Mouse (Mus musculus) brain, embryonic 14.5 days (tissue): ENCODE results near the gene Sipa1l3. TPM values are rescaled to one million over a fixed set of nuclear protein-coding genes. Genes with fewer than 3 reads are reported as not detected.

Source experiments
- DNase-seq: peaks from one replicate; pipeline ENCODE4 v3.0.0-alpha.2; 2011; ENCODE audit warnings: low read depth
- CTCF ChIP-seq: fragments of 200-500 bp; IDR thresholded peaks from 2 replicates; pipeline ENCODE4 v1.5.1; 2012; ENCODE audit warnings: inconsistent platforms, mild to moderate bottlenecking, moderate library complexity, borderline replicate concordance; ENCODE audit not compliant: insufficient read depth, insufficient read length; ENCODE audit errors: extremely low read depth
- POLR2A ChIP-seq: fragments of 200-500 bp; IDR thresholded peaks from 2 replicates; pipeline ENCODE4 v1.6.1; 2012; ENCODE audit warnings: mild to moderate bottlenecking, inconsistent platforms, borderline replicate concordance; ENCODE audit not compliant: poor library complexity, insufficient read depth, insufficient read length, severe bottlenecking; ENCODE audit errors: extremely low read depth
- polyA plus RNA-seq: library from polyadenylated mRNA; depleted of rRNA; stranded (reverse); fragments of >200 nt; gene quantifications from 2 replicates; pipeline ENCODE4 v1.2.3, GENCODE M21; 2012; rRNA removed

The Sipa1l3 gene
- polyA plus RNA-seq = 24.3 and 49.4 TPM in 2 replicates

DNA sequence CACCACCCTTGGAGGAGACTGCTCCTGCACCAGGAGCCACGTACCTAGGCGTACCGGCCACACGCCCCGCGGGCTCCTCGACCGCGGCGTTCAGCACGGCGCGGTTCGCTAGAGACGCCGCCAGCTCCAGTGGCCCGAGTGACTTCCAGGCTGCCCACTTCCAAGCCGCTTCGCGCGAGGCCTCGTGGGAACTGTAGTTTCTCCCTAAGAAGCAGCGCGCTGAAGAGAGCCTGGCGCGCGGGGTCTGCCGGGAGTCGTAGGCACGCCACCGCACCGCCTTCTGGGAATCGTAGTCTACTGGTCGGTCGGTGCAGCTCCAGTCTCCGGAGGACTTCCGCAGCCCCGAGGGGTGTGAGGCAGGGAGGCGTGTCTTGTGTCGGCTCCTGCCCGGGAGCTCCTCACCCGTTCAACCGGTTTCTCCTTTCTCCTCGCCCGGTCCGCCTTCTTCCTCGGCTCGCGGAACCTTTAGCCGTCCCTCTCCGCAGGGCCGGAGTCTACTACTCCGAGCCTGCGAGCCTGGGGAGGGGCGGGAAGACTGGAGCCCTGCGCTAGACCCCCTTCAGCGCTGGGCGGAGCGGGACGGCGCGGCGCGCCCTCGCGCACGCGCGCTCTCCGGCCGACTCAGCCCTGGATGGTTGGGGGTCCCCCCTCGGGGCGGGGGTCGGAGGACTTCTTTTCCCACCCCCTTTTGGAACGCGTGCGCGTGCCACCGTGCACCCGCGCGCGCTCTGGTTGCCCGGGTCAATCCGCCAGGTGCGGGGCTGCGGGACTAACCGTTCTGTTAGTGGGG lies at the start of gene Sipa1l3:
Sipa1l3 (minus strand) TSS at position 221 of the 790 bp plus-strand sequence.
- DNase-seq = peak; percentile 99
- no peak for TF ChIP-seq CTCF
- peak; percentile 49; the same call in 1 of the 2 replicates for TF ChIP-seq POLR2A

DNA sequence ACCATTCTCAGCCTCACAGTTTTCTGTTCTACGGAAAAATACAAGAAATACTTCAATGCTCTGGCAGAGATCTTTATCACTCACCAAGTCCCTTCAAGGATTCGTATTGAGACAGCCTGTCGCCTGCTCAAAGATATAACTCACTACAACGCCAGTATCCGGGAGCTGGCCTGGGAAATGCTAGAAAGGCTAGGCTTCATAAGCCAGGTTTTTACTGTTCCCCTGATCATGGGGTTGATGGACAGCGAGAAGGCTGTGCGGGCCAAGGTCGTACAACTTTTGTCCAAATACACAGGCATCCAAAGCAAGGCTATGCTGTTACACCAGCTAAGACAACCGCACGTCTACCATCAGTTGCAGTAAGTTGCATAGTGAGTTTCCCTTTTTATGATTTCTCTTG lies 44.6 kb upstream of the Sipa1l3 start:
- no peak for DNase-seq
- TF ChIP-seq CTCF (no peak), POLR2A (no peak)

- TF ChIP-seq POLR2A = no peak
- TF ChIP-seq CTCF = no peak
- DNase-seq = no peak
These were observed 42.6 kb upstream of the Sipa1l3 start for GRCm38 (mm10) chr7:29561046-29561445.

GRCm38 (mm10) chr7:29559290-29559689 lies 40.8 kb upstream of the Sipa1l3 start:
- no peak for DNase-seq
- TF ChIP-seq POLR2A = no peak
- TF ChIP-seq CTCF = peak; percentile 39; the same call in 1 of the 2 replicates

- TF ChIP-seq POLR2A (no peak), CTCF (no peak)
- no peak for DNase-seq
These were observed 40.3 kb upstream of the Sipa1l3 start for GRCm38 (mm10) chr7:29558744-29559143.

DNA sequence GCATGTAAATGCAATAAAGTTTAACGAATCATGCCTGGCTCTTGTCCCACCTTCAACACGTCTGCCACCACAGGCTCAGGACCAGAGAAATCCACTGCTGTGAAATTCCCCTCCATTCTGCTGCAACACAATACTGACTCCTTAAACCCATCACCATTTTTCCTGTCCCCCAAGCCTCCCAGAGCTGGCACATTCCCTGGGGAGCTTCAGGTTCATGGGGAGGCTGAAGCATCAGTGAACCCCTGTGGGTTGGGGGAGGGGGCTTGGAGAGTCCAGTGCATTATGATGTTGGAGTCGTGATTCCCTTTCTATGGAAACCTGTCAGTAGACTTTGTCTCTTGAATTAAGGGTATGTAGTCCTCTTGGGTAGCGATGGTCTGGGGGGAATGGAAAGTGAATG lies 37.8 kb upstream of the Sipa1l3 start:
- no peak for TF ChIP-seq POLR2A
- TF ChIP-seq CTCF = no peak
- no peak for DNase-seq

GRCm38 (mm10) chr7:29555521-29555920 lies 37.1 kb upstream of the Sipa1l3 start:
- no peak for TF ChIP-seq CTCF
- no peak for TF ChIP-seq POLR2A
- no peak for DNase-seq

DNA sequence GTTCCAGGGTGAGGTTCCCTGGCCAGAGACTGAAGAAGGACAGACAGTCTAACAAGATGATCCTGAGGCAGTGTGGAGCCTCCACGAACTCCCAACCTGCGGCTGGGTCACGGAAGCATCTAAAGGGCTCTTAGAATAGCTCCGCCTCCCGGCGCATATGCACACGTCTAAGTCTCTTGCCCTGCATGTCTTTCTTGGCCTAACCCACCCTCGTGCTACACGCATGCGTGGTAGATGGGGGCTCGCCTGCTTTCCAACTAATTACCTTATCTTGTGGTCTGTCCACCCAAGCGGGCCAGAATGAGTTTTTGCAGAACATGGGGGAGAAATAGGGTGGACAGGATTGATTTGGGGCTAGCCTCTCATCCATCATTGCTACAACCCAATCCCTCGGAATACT lies 36.6 kb upstream of the Sipa1l3 start:
- no peak for TF ChIP-seq CTCF
- no peak for TF ChIP-seq POLR2A
- DNase-seq = no peak

- DNase-seq = no peak
- TF ChIP-seq POLR2A (no peak), CTCF (no peak)
These were observed 32.2 kb upstream of the Sipa1l3 start for GRCm38 (mm10) chr7:29550691-29551090.

DNA sequence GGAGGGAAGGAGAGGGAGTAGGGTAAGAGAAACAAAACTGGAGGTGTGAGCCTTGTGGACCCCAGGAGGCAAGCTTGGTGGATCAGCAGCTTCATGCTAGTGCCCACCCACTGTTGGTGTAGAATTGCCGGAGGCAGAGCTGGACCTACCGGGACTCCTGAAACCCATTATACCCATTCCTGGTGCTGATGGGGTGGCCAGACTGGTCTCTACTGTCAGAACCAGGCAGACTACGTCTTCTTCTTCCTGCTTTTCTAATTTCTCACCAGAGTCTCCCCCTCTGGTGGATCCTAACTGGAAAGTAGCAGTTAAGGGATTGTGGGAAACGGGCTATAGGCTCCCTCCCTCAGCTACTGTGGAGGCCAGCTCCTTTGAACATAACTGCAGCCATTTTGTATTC lies 23.2 kb upstream of the Sipa1l3 start:
- no peak for TF ChIP-seq CTCF
- DNase-seq = no peak

DNA sequence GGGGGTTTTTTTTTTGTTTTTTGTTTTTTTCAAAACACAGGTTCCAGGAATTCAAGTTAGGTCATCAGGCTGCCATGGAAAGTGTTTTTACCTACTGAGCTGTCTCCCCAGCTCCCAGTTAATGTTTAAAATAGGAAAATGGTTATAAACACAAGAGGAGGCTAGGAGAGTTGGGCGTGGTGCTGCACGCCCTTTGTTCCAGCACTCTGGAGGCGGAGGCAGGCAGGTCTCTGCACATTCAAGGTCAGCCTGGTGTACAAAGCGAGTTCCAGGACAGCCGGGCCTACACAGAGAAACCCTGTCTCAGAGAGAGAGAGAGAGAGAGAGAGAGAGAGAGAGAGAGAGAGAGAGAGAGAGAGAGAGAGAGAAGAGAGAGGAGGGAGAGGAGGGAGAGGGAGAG lies 22.7 kb upstream of the Sipa1l3 start:
- TF ChIP-seq CTCF (no peak), POLR2A (no peak)
- no peak for DNase-seq

DNA sequence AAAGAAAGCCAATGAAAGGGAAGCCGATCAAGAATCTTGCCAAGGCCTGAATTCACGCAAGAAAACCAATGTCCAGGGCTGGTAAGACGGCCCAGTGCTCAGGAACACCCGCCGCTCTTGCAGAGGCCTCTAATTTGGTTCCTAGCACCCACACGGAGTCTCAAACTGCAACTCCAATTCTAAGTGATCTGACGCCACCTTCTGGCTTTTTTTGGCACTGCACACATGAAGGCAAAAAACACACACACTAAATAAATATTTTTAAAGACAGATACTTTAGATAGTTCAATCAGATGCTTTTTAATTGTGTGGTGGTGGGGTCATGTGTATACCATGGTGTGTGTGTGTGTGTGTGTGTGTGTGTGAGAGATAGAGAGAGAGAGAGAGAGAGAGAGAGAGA lies 22.2 kb upstream of the Sipa1l3 start:
- TF ChIP-seq CTCF (peak; percentile 17; the same call in 1 of the 2 replicates), POLR2A (no peak)
- DNase-seq = no peak
